Mouse (Mus musculus) left cerebral cortex, postnatal 14 days (tissue): ENCODE data around the gene Hist1h2ai. TPM values are rescaled to one million over a fixed set of nuclear protein-coding genes. Genes with fewer than 3 reads are reported as not detected.
A peak's percentile ranks its signal among the peaks of the same experiment; 100 is the strongest.
"Not testable (repeated sequence)": the region's sequence is repeated elsewhere in the genome, so short reads cannot be mapped to it uniquely, and the experiment has no call there.

Experiments
- DNase-seq, 2 experiments: peaks; one replicate each; pipeline ENCODE4 v3.0.0; 2021 to 2022; ENCODE audit warnings: low spot score in 2 of 2, mixed read lengths in 1 of 2
- intact Hi-C: fragments of 180-260 bp; cut with DNase I; formaldehyde crosslinking; loops from one replicate; pipeline ENCODE4 v1.15.1; 2025
- microRNA-seq, 2 experiments: library from miRNA; unstranded; fragments of <30 nt; microRNA quantifications; one replicate each; pipeline ENCODE4 v1.2.0; 2022
- total RNA-seq, 2 experiments: library from RNA; stranded (reverse); gene quantifications; 2 replicates each; pipeline ENCODE4 v1.2.3; 2021

The Hist1h2ai gene
- total RNA-seq, 2 experiments from 2014 or later: 17.2 to 25.6 TPM

- intact Hi-C loops: not testable (repeated sequence)
- DNase-seq: peak in 1 of 2 experiments; percentile 31
These were observed 38.2 kb downstream of the Hist1h2ai start for GRCm38 (mm10) chr13:21754294-21755001.

- DNase-seq: no peak
- intact Hi-C loops: no loop called here
These were observed 39.5 kb downstream of the Hist1h2ai start for GRCm38 (mm10) chr13:21755707-21756106.

Small RNA genes within 50 kb of the gene (microRNA-seq; reads per million reads assigned to microRNA genes)
- gene Gm44357 (0 reads per million in 2 experiments), gene Gm44367 (0 reads per million in 2 experiments), gene Gm44454 (0 reads per million in 2 experiments)

Other genes with a start within 250 kb of the Hist1h2ai start
- 1 to 10 TPM in 1 of 2 experiments, under 1 TPM in 1; 0.76 to 1.3 TPM for gene Nkapl, start 247.9 kb upstream of the Hist1h2ai start, total RNA-seq
- gene Zkscan4, start 237.5 kb upstream of the Hist1h2ai start, total RNA-seq: 1 to 10 TPM; 7.2 to 7.3 TPM
- gene Gm10065, start 237.0 kb upstream of the Hist1h2ai start, total RNA-seq: not detected
- 10 to 100 TPM; 18.1 to 19.7 TPM for gene AK157302, start 221.2 kb upstream of the Hist1h2ai start, total RNA-seq
- 10 to 100 TPM; 59.6 to 63.4 TPM for gene Gm11273, start 215.0 kb upstream of the Hist1h2ai start, total RNA-seq
- 10 to 100 TPM; 12.7 to 13.2 TPM for gene Zkscan8, start 185.3 kb upstream of the Hist1h2ai start, total RNA-seq
- gene Olfr1366, start 173.6 kb upstream of the Hist1h2ai start, total RNA-seq: not detected
- not detected for gene Olfr1535, start 156.5 kb upstream of the Hist1h2ai start, total RNA-seq
- not detected for gene Olfr1364, start 134.7 kb upstream of the Hist1h2ai start, total RNA-seq
- gene Olfr1362, start 102.4 kb upstream of the Hist1h2ai start, total RNA-seq: not detected
- gene Olfr11, start 73.9 kb upstream of the Hist1h2ai start, total RNA-seq: not detected
- gene Olfr1361, start 53.0 kb upstream of the Hist1h2ai start, total RNA-seq: not detected
- not detected for gene Olfr1360, start 39.0 kb upstream of the Hist1h2ai start, total RNA-seq
- gene Olfr1359, start 18.3 kb upstream of the Hist1h2ai start, total RNA-seq: not detected
- 10 to 100 TPM; 37.3 to 37.9 TPM for gene Hist1h2bl, start 279 bp upstream of the Hist1h2ai start, total RNA-seq
- 10 to 100 TPM; 46.6 to 56.8 TPM for gene Hist1h3h, start 1.2 kb downstream of the Hist1h2ai start, total RNA-seq
- gene Hist1h2bm, start 5.6 kb downstream of the Hist1h2ai start, total RNA-seq: 1 to 10 TPM; 4.9 to 7.8 TPM
- gene Hist1h4j, start 18.6 kb downstream of the Hist1h2ai start, total RNA-seq: 10 to 100 TPM; 15.4 to 16.2 TPM
- 100 to 1,000 TPM; 311 to 320 TPM for gene Hist1h4k, start 34.1 kb downstream of the Hist1h2ai start, total RNA-seq
- gene Hist1h2ak, start 37.4 kb downstream of the Hist1h2ai start, total RNA-seq: 10 to 100 TPM; 13.2 to 15.7 TPM
- gene Hist1h2bn, start 37.7 kb downstream of the Hist1h2ai start, total RNA-seq: 10 to 100 TPM in 1 of 2 experiments, 1 to 10 TPM in 1; 9.6 to 16.1 TPM
- 10 to 100 TPM in 1 of 2 experiments, 1 to 10 TPM in 1; 7.6 to 10.5 TPM for gene Hist1h1b, start 64.2 kb downstream of the Hist1h2ai start, total RNA-seq
- gene Hist1h3i, start 66.9 kb downstream of the Hist1h2ai start, total RNA-seq: 10 to 100 TPM; 51.4 to 75.0 TPM
- 1 to 10 TPM; 2.5 to 6.9 TPM for gene Hist1h2an, start 70.8 kb downstream of the Hist1h2ai start, total RNA-seq
- gene Hist1h2bp, start 71.0 kb downstream of the Hist1h2ai start, total RNA-seq: 10 to 100 TPM in 1 of 2 experiments, 1 to 10 TPM in 1; 6.7 to 11.2 TPM
- gene Hist1h2bq, start 93.8 kb downstream of the Hist1h2ai start, total RNA-seq: 10 to 100 TPM; 43.6 to 56.5 TPM
- not detected for gene Hist1h2ao, start 94.0 kb downstream of the Hist1h2ai start, total RNA-seq
- 100 to 1,000 TPM; 213 to 226 TPM for gene Hist1h4m, start 95.3 kb downstream of the Hist1h2ai start, total RNA-seq
- gene Hist1h4n, start 115.8 kb downstream of the Hist1h2ai start, total RNA-seq: 10 to 100 TPM; 20.9 to 25.8 TPM
- gene Hist1h2ap, start 117.1 kb downstream of the Hist1h2ai start, total RNA-seq: 10 to 100 TPM; 46.9 to 49.5 TPM
- gene Hist1h2br, start 117.3 kb downstream of the Hist1h2ai start, total RNA-seq: 10 to 100 TPM; 44.5 to 56.8 TPM
- gene Zfp184, start 228.7 kb downstream of the Hist1h2ai start, total RNA-seq: 1 to 10 TPM; 2.8 to 4.0 TPM